Mouse (Mus musculus): ENCODE data around the gene D430041D05Rik.

DNA sequence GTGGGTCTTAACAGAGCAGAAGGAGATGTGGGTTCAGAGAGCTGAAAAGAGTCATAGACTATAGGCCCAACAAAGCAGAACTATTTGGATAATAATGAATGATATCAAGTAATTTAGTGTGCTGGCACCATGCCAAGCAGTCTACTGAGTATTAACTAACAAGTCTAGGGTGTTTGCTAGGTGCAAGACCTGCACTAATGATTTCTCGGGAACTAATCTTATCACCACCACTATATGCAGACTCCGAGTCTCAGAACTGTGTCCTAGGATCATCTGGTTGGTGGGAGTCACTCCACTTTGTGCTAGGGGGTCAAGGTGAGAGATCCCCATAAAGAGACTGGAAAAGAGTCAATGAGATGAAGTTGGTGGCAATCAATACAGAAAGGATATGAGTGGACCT is 245.2 kb downstream of the D430041D05Rik start:
- TF ChIP-seq E2F4 (IDR thresholded peaks at IDR 0.05; ENCODE audit: insufficient read depth) (no peak), POLR2A (IDR thresholded peaks at IDR 0.05; ENCODE audit: insufficient read length, low read depth) (no peak)

All from myocyte (in vitro differentiated cells).